Comparison of ENCODE assay signal across 16 mouse cellular contexts in the genomic region with DNA sequence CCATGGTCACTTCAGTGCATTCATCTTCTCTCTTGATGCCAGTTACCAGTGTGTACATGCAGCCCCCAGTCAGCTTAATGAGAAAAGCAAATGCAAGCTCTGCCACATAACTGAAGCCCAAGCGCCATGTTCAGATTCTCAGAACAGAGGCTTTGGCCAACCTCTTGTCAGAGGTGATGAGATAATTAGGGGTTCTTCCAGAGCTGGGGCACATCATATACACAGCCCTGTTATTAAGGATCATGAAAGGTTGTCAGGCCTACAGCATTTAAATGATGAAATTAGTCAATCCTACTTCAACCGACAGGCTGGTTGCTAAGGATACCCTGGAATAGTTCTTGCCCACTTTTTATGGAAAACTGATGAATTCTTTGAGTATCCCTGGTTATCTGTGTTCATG.
"Had no signal": no experiment of that assay in that cellular context is flagged by ENCODE, and none has a peak within 500 bp of the region (broad histone marks: within the 10 kb centered on the region; RNA-seq: fewer than 3 reads in every experiment).

No protein-coding gene starts in this region.

- H3K4me3 ChIP-seq: megakaryocyte, embryonic 14.5 days; midbrain, embryonic 13.5 days; midbrain, embryonic 15.5 days; neural tube, embryonic 12.5 days; stomach, embryonic 15.5 days had no signal

- DNase-seq: lung, adult 18-20 months; lung, embryonic 14.5 days; lung, postnatal 14 days; lung, postnatal 36 days; right cerebral cortex, postnatal 14 days; thymus, adult 2 months; thymus, postnatal 25 days; thymus, postnatal 4 days had no signal

- H3K27me3 ChIP-seq: megakaryocyte, embryonic 14.5 days; midbrain, embryonic 15.5 days; stomach, embryonic 15.5 days had no signal

- H3K9ac ChIP-seq: lung, embryonic 14.5 days; midbrain, embryonic 13.5 days; midbrain, embryonic 15.5 days; neural tube, embryonic 12.5 days; stomach, embryonic 15.5 days had no signal

- H3K4me2 ChIP-seq: lung, embryonic 14.5 days; midbrain, embryonic 11.5 days; midbrain, embryonic 13.5 days; midbrain, embryonic 15.5 days; neural tube, embryonic 12.5 days; stomach, embryonic 15.5 days had no signal

- H3K36me3 ChIP-seq: midbrain, embryonic 13.5 days; midbrain, embryonic 15.5 days; neural tube, embryonic 12.5 days; stomach, embryonic 15.5 days had no signal

- H3K9me3 ChIP-seq: midbrain, embryonic 15.5 days; stomach, embryonic 15.5 days had no signal

- H3K4me1 ChIP-seq: megakaryocyte, embryonic 14.5 days; midbrain, embryonic 13.5 days; midbrain, embryonic 15.5 days; neural tube, embryonic 12.5 days; stomach, embryonic 15.5 days had no signal

- H3K27ac ChIP-seq: macrophage; midbrain, embryonic 13.5 days; midbrain, embryonic 15.5 days; neural tube, embryonic 12.5 days; stomach, embryonic 15.5 days; stomach, postnatal 0 days had no signal

- ATAC-seq: midbrain, embryonic 13.5 days; midbrain, embryonic 15.5 days had no signal
